Mouse (Mus musculus): Measurements from ENCODE around the gene Coro2b. TPM values are rescaled to one million over a fixed set of nuclear protein-coding genes. Genes with fewer than 3 reads are reported as not detected.

Coro2b gene
- polyA plus RNA-seq, 1 experiment from 2014 or later = 15.3 TPM

GRCm38 (mm10) chr9:62534691-62535090 is 2.2 kb downstream of the Coro2b start:
- Histone ChIP-seq H3K9me3 (ENCODE audit: control insufficient read depth, low read length) (no peaks in the 10 kb centered on the region), H3K4me3 (ENCODE audit: low read depth, low read length) (no peak overlapping the region), H3K9ac (ENCODE audit: low read length) (no peak overlapping the region), H3K27me3 (ENCODE audit: control insufficient read depth, insufficient read depth, low read length) (no peaks in the 10 kb centered on the region; the same call in 1 of the 2 replicates), H3K4me1 (ENCODE audit: control insufficient read depth, insufficient read depth, low read length) (peaks cover 49% of the 10 kb centered on the region), H3K36me3 (ENCODE audit: control insufficient read depth, insufficient read depth, low read length) (no peaks in the 10 kb centered on the region), H3K4me2 (no peak overlapping the region), H3K27ac (ENCODE audit: low read depth, low read length) (no peak overlapping the region)
- no peak for DNase-seq (ENCODE audit: low spot score, missing footprints)
- WGBS = 71% methylated on average over 7 of the region's 7 CpGs
- no peak for ATAC-seq (ENCODE audit: low FRiP score)

GRCm38 (mm10) chr9:62534158-62534557 is 2.7 kb downstream of the Coro2b start:
- H3K4me1 ChIP-seq (ENCODE audit: control insufficient read depth, insufficient read depth, low read length) = peaks cover 51% of the 10 kb centered on the region
- H3K27me3 ChIP-seq (ENCODE audit: control insufficient read depth, insufficient read depth, low read length) = no peaks in the 10 kb centered on the region; the same call in 1 of the 2 replicates
- no peak overlapping the region for H3K9ac ChIP-seq (ENCODE audit: low read length)
- 81% methylated on average over 2 of the region's 2 CpGs for whole genome bisulfite sequencing
- no peaks in the 10 kb centered on the region for H3K9me3 ChIP-seq (ENCODE audit: control insufficient read depth, low read length)
- no peak overlapping the region for H3K4me2 ChIP-seq
- no peak overlapping the region for H3K4me3 ChIP-seq (ENCODE audit: low read depth, low read length)
- DNase-seq (ENCODE audit: low spot score, missing footprints) = no peak
- no peak for ATAC-seq (ENCODE audit: low FRiP score)
- H3K27ac ChIP-seq (ENCODE audit: low read depth, low read length) = no peak overlapping the region
- H3K36me3 ChIP-seq (ENCODE audit: control insufficient read depth, insufficient read depth, low read length) = no peaks in the 10 kb centered on the region

- no peaks in the 10 kb centered on the region for H3K9me3 ChIP-seq (ENCODE audit: control insufficient read depth, low read length)
- H3K36me3 ChIP-seq (ENCODE audit: control insufficient read depth, insufficient read depth, low read length) = no peaks in the 10 kb centered on the region
- H3K27me3 ChIP-seq (ENCODE audit: control insufficient read depth, insufficient read depth, low read length) = no peaks in the 10 kb centered on the region; the same call in 1 of the 2 replicates
- H3K4me3 ChIP-seq (ENCODE audit: low read depth, low read length) = no peak overlapping the region
- 0 out of 2 replicates have a peak overlapping the region, but pooled peaks have one; percentile 12 for H3K9ac ChIP-seq (ENCODE audit: low read length)
- ATAC-seq (ENCODE audit: low FRiP score) (no peak), DNase-seq (ENCODE audit: low spot score, missing footprints) (no peak)
- peak overlapping the region; percentile 96 for H3K27ac ChIP-seq (ENCODE audit: low read depth, low read length)
- peaks cover 51% of the 10 kb centered on the region for H3K4me1 ChIP-seq (ENCODE audit: control insufficient read depth, insufficient read depth, low read length)
- WGBS = 50% methylated on average over 11 of the region's 11 CpGs
- H3K4me2 ChIP-seq = no peak overlapping the region
These were observed 4.0 kb downstream of the Coro2b start for GRCm38 (mm10) chr9:62532876-62533275.

GRCm38 (mm10) chr9:62531459-62532275 is 5.2 kb downstream of the Coro2b start:
- H3K36me3 ChIP-seq (ENCODE audit: control insufficient read depth, insufficient read depth, low read length) = no peaks in the 10 kb centered on the region
- H3K27ac ChIP-seq (ENCODE audit: low read depth, low read length) = peak overlapping the region; percentile 96
- H3K4me3 ChIP-seq (ENCODE audit: low read depth, low read length) = no peak overlapping the region
- H3K27me3 ChIP-seq (ENCODE audit: control insufficient read depth, insufficient read depth, low read length) = no peaks in the 10 kb centered on the region
- H3K4me2 ChIP-seq = peak overlapping the region; percentile 32
- H3K9me3 ChIP-seq (ENCODE audit: control insufficient read depth, low read length) = no peaks in the 10 kb centered on the region
- H3K4me1 ChIP-seq (ENCODE audit: control insufficient read depth, insufficient read depth, low read length) = peaks cover 51% of the 10 kb centered on the region
- peak overlapping the region; percentile 66 for H3K9ac ChIP-seq (ENCODE audit: low read length)
- 16% methylated on average over 12 of the region's 12 CpGs for WGBS
- DNase-seq (ENCODE audit: low spot score, missing footprints) (peak; percentile 94), ATAC-seq (ENCODE audit: low FRiP score) (peak; percentile 69)

GRCm38 (mm10) chr9:62528527-62528926 is 8.3 kb downstream of the Coro2b start:
- peaks cover 52% of the 10 kb centered on the region for H3K4me1 ChIP-seq (ENCODE audit: control insufficient read depth, insufficient read depth, low read length)
- ATAC-seq (ENCODE audit: low FRiP score) (no peak), DNase-seq (ENCODE audit: low spot score, missing footprints) (no peak)
- no peaks in the 10 kb centered on the region for H3K36me3 ChIP-seq (ENCODE audit: control insufficient read depth, insufficient read depth, low read length)
- 89% methylated on average over 11 of the region's 11 CpGs for WGBS
- H3K4me3 ChIP-seq (ENCODE audit: low read depth, low read length) = no peak overlapping the region
- H3K27me3 ChIP-seq (ENCODE audit: control insufficient read depth, insufficient read depth, low read length) = no peaks in the 10 kb centered on the region
- no peak overlapping the region for H3K27ac ChIP-seq (ENCODE audit: low read depth, low read length)
- no peak overlapping the region for H3K9ac ChIP-seq (ENCODE audit: low read length)
- H3K4me2 ChIP-seq = no peak overlapping the region
- no peaks in the 10 kb centered on the region for H3K9me3 ChIP-seq (ENCODE audit: control insufficient read depth, low read length)

- ATAC-seq (ENCODE audit: low FRiP score) (no peak), DNase-seq (ENCODE audit: low spot score, missing footprints) (no peak)
- Histone ChIP-seq H3K4me2 (no peak overlapping the region), H3K4me1 (ENCODE audit: control insufficient read depth, insufficient read depth, low read length) (peaks cover 45% of the 10 kb centered on the region), H3K36me3 (ENCODE audit: control insufficient read depth, insufficient read depth, low read length) (no peaks in the 10 kb centered on the region), H3K4me3 (ENCODE audit: low read depth, low read length) (no peak overlapping the region), H3K27ac (ENCODE audit: low read depth, low read length) (no peak overlapping the region), H3K27me3 (ENCODE audit: control insufficient read depth, insufficient read depth, low read length) (no peaks in the 10 kb centered on the region), H3K9me3 (ENCODE audit: control insufficient read depth, low read length) (no peaks in the 10 kb centered on the region), H3K9ac (ENCODE audit: low read length) (no peak overlapping the region; the same call in 1 of the 2 replicates)
- WGBS = 79% methylated on average over 8 of the region's 8 CpGs
These were observed 10.0 kb downstream of the Coro2b start for GRCm38 (mm10) chr9:62526858-62527257.

GRCm38 (mm10) chr9:62526451-62526850 is 10.4 kb downstream of the Coro2b start:
- ATAC-seq (ENCODE audit: low FRiP score) (no peak), DNase-seq (ENCODE audit: low spot score, missing footprints) (no peak)
- 6% methylated on average over 3 of the region's 3 CpGs for WGBS
- no peaks in the 10 kb centered on the region for H3K36me3 ChIP-seq (ENCODE audit: control insufficient read depth, insufficient read depth, low read length)
- peaks cover 44% of the 10 kb centered on the region for H3K4me1 ChIP-seq (ENCODE audit: control insufficient read depth, insufficient read depth, low read length)
- H3K9me3 ChIP-seq (ENCODE audit: control insufficient read depth, low read length) = no peaks in the 10 kb centered on the region
- peak overlapping the region; percentile 24; the same call in 1 of the 2 replicates for H3K9ac ChIP-seq (ENCODE audit: low read length)
- no peak overlapping the region for H3K4me3 ChIP-seq (ENCODE audit: low read depth, low read length)
- no peaks in the 10 kb centered on the region for H3K27me3 ChIP-seq (ENCODE audit: control insufficient read depth, insufficient read depth, low read length)
- no peak overlapping the region for H3K4me2 ChIP-seq
- H3K27ac ChIP-seq (ENCODE audit: low read depth, low read length) = no peak overlapping the region

- Histone ChIP-seq H3K4me2 (no peak overlapping the region), H3K4me3 (ENCODE audit: low read depth, low read length) (no peak overlapping the region), H3K9me3 (ENCODE audit: control insufficient read depth, low read length) (no peaks in the 10 kb centered on the region), H3K36me3 (ENCODE audit: control insufficient read depth, insufficient read depth, low read length) (no peaks in the 10 kb centered on the region), H3K4me1 (ENCODE audit: control insufficient read depth, insufficient read depth, low read length) (peaks cover 42% of the 10 kb centered on the region), H3K27ac (ENCODE audit: low read depth, low read length) (no peak overlapping the region), H3K27me3 (ENCODE audit: control insufficient read depth, insufficient read depth, low read length) (no peaks in the 10 kb centered on the region), H3K9ac (ENCODE audit: low read length) (no peak overlapping the region)
- 52% methylated on average over 4 of the region's 4 CpGs for WGBS
- no peak for ATAC-seq (ENCODE audit: low FRiP score)
- no peak for DNase-seq (ENCODE audit: low spot score, missing footprints)
These were observed 12.0 kb downstream of the Coro2b start for GRCm38 (mm10) chr9:62524761-62525308.

GRCm38 (mm10) chr9:62522791-62523471 is 13.9 kb downstream of the Coro2b start:
- Histone ChIP-seq H3K9ac (ENCODE audit: low read length) (no peak overlapping the region), H3K36me3 (ENCODE audit: control insufficient read depth, insufficient read depth, low read length) (no peaks in the 10 kb centered on the region), H3K27ac (ENCODE audit: low read depth, low read length) (no peak overlapping the region; the same call in 1 of the 2 replicates), H3K9me3 (ENCODE audit: control insufficient read depth, low read length) (no peaks in the 10 kb centered on the region), H3K4me3 (ENCODE audit: low read depth, low read length) (no peak overlapping the region), H3K4me1 (ENCODE audit: control insufficient read depth, insufficient read depth, low read length) (peaks cover 52% of the 10 kb centered on the region), H3K27me3 (ENCODE audit: control insufficient read depth, insufficient read depth, low read length) (no peaks in the 10 kb centered on the region), H3K4me2 (no peak overlapping the region)
- WGBS = 16% methylated on average over 15 of the region's 15 CpGs
- no peak for DNase-seq (ENCODE audit: low spot score, missing footprints)
- no peak for ATAC-seq (ENCODE audit: low FRiP score)
